Mouse (Mus musculus) c-Kit-positive CD71-positive TER-119-negative erythroid progenitor cells, embryonic 14.5 days (primary cell): ENCODE data around the gene Atrnl1.
A peak's percentile ranks its signal among the peaks of the same experiment; 100 is the strongest.
"Not testable (repeated sequence)": the region's sequence is repeated elsewhere in the genome, so short reads cannot be mapped to it uniquely, and the experiment has no call there.

Experiments
- DNase-seq: peaks from one replicate; pipeline ENCODE4 v3.0.0-alpha.2; 2013; ENCODE audit warnings: low read depth

Gene Atrnl1

DNA sequence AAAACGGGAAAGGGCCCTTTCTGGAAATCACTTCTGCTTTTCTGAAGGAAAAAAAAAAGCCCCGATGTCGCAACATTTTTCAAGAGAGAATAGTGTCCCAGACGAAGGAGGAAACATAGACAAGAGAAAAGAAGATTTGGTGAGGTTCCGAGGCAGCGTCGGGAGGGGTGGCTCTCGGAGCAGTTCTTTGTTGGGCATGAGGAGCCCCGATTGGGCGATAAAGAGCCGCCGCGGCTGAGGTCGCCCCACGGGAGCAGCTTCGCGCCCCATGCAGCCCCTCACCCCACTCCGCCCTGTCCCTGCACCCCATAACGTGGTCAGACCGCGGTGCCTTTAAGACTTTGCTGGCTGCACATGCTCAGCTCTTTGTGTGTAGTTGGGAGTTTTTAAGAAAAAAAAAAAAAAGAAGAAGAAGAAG is 767 bp upstream of the Atrnl1 start:
- DNase-seq = peak; percentile 21

DNA sequence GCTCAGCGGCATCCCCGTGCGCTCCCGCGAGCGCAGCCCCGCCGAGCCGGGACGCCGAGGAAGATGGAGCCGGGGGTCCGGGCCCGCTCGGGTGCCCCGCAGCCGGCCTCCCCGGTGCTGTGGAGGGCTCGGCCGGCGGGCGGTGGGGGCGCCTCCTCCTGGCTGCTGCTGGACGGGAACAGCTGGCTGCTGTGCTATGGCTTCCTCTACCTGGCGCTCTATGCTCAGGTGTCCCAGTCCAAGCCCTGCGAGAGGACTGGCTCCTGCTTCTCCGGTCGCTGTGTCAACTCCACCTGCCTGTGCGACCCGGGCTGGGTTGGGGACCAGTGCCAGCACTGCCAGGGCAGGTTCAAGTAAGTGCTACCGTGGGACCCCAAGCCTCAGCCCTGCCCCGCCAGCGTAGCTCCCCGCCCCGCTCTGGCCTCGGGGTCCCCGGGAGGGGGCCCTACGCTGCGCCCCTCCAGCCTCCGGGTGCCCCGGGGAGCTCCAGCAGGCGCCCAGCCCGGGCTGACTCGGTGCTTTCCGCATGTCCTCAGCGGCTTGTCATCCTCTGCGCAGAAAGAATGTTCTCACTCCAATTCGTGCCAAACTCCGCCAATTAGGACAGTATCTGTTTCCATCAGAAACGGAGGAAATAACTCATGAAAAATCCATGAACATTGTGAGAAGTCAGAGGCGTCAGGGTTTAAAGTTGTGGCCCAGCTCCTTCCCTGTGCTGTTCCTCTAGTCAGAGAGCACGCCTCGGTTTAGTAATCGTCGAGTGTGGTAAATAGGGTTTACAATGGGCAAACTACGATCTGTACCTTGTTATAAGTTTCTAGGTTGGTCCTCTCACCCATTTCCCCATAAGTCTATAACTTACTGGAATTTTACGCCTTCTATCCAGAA is 701 bp downstream of the Atrnl1 start:
- DNase-seq = peak; percentile 17

DNA sequence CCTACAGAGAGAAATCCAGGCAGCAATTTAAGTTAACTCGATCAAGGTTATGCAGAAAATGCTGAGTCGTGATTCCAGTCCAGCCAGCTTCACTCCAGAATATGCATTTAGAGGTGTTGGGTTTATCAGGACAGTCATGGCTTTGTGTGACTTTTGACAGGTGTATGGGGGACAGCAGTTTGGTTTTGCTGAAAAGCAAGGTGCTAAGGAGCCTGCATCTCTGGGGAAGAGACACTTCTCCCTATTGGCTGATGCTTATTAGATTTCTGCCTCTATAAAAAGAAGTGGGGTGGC is 1.3 kb downstream of the Atrnl1 start:
- no peak for DNase-seq

DNA sequence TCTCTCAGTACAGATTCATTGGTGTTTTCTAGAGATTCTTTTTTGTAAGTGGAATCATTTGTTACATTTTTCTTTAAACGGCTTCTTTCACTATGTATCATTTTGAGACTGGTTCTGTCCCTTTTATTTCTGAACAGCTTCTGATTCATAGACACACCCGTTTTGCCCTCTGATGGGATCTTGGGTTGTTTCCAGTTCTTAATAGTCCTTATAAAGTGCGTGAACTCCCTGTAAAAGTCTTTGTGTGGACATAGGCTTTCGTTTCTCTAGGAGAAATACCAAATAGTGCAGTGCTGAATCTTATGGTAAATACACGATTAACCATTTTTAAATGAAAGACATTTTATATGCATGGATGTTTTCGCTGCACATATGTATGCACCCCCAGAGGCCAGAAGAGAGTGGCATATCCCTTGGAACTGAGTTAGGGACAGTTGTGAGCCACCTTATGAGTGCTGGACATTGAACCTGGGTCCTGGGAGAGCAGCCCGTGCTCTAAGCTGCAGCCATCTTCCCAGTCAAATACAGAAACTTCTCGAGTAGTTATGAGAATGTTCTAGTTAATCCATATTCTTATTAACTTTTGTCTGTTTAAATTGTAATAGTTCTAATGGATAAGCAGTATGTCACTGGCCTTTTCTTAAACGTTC is 5.3 kb downstream of the Atrnl1 start:
- DNase-seq = no peak

DNA sequence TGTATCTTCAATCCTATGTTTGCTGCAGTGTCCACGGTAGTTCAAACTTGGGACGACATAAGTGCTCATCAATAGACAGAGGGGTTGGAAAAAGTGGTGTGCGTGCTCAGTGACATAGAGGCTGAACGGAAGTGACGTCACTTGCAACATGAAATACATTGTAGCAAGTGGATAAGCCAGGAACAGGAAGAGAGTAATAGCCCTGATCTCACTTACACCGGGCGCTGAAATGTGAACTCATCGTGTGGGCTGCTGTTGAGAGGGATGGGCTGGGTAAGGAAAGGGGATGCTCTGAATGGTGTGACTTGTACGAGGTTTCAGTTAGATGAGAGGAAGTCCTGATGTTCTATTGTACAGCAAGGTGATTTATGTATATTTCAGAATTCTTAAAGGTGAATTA is 8.3 kb downstream of the Atrnl1 start:
- no peak for DNase-seq

DNA sequence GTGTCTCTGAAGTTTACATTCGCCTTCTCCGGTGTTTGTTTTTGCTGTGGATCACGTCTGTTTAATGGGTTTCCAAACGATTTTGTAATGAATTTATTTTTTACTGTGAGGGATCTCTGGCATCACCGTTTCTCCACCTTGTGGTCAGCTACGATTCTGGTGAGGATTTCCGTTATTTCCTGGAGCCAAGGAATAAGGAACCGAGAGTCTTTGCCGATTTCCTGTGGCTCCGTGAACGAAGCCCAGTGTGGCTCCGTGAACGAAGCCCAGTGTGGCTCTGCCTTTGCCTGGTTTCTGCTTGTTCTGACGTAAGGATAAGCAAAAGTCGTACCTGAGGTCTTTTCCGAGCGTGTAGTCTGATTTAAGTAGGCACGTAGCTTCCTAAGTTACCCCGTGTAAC is 11.0 kb downstream of the Atrnl1 start:
- no peak for DNase-seq

DNA sequence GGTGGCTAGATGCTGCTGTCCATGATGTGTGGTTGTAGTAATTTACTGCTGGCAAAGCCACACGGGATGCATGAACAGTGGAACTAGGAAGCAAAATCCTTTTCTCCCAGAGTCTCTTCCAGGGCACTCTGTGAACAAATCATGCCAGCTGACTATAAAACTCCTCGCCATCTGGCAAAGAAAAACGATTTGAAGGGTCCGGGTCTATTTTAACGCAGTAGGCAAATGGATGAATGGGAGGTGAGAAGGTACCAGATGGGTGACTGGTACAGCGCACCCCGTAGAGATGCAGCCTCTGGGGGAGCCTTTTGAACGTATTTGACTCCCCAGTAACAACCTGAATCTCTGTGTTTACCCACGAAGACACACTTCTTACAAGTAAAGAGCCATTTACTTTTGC is 14.9 kb downstream of the Atrnl1 start:
- no peak for DNase-seq

DNA sequence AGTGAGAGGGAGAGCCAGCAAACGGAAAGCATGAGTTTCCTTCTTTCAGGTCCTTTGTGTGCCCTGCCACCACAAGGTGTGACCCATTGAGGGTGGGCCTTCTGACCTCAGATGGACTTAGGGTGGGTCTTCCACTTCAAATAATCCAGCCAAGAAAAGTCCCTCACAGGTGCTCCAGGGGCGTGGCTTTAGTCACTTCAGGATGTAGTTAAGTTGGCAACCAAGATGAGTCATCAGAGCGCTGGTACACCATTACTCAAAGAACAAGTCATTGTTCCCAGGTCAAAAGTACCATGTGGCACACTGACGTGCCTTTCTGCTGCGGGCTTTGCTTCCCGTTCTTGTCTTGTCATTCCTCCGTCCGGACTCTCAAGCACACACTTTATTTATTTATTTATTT is 16.4 kb downstream of the Atrnl1 start:
- no peak for DNase-seq

DNA sequence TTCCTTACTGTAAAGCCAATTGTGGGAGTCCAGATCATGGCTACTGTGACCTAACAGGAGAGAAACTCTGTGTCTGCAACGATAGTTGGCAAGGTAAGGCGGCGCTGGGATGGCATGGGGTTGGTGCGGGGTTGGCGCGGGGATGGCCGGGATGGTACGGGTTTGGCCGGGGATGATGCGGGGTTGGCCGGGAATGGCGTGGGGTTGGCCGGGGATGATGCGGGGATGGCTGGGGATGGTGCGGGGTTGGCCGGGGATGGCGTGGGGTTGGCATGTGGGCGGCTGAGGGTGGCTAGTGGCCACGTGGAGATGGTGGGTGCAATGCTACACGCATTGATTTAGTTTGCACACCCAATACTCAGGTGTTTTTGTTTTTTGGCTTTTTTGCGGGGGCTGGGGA is 31.7 kb downstream of the Atrnl1 start:
- no peak for DNase-seq

DNA sequence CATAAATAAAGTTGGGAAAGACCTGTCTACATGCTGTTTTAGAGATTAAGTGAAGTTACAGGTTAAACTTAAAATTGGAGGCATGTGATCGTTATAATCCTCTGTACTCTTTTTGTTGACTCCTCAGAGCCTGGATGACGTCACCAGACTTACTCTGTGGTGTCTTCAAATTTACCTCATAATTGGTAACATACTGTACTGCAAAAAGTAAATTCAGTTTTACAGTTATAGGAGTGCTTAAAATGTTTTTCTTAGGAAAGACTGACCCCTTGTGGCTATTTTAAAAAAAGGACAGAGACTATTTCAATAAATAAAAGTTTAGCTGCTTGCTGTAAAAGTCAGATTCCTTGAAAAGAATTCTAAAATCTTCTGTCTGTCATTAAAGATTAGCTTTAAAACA is 32.1 kb downstream of the Atrnl1 start:
- peak; percentile 37 for DNase-seq

DNA sequence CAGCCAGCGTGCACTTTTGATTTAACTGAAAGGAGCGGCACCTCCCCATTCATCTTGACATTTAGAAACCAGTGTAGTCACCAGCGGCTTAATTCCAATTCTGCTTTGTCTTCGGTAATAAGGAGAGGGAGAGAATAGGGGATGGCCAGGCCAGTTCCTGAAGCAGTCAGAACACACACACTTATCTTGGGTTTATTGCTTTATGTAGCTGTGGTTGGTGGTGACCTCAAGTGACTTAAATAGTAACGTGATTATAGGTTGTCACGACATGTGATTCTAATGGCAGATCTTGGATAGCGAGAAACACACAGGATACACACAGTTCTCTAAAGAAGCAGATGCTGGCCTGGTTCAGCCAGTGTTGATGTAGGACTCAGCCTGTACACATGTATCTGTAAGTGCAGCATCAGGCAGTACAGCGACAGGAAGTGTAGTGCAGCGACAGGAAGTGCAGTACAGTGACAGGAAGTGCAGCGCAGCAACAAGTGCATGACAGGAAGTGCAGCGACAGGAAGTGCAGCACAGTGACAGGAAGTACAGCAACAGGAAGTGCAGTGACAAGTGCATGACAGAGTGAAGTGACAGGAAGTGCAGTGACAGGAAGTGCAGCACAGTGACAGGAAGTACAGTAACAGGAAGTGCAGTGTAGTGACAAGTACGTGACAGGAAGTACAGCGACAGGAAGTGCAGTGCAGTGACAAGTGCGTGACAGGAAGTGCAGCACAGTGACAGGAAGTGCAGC is 37.5 kb downstream of the Atrnl1 start:
- DNase-seq = no peak

DNA sequence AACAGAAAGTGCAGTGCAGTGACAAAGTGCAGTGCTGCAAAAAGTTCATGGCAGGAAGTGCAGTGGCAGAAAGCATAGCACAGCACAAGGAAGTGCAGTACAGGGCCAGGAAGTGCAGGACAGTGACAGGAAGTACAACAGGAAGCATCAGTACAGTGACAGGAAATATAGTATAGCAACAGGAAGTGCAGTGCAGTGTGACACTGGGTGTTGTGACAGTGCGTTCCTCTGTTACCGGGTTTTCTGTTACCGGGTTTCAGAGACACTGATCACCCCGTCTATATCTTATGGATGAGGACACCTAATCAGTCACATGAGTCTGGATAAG is 38.1 kb downstream of the Atrnl1 start:
- DNase-seq = no peak

DNA sequence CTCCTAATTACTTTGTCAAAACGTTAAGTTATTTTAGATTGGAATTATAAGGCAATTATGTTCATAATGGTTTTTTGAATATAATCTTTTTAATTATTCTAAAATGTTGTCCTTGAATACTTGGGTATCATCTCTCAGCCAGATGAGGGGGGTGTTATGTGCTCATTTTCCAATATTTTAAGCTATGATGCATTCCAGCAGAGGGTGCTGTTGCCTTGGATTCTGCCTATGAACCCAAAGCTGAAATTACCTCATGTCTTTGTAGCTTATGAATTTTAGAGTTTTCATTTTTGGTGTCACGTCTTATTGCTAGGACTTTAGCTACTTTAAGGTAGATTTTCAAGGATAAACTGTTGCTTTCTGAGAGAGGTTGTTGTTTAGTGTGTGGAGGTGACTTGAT is 44.2 kb downstream of the Atrnl1 start:
- peak; percentile 31 for DNase-seq

DNA sequence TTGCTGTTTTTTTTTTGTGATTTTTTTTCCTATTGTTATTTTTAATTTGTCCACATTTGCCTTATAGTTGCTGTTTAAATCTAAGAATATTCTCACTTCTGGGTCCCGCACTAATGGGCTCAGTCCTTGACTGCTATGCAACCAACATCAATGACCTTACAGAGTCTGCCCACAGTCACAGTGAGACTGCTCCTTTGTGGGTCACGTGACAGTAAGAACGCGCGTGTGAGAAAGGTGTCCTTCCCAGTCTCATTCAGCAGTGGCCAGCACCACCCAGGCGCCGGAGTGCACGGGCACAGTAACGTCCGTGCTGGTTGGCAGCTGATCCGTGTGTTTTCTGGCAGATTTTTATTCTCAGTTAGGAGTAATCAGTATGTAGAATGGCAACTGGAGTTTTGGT is 44.7 kb downstream of the Atrnl1 start:
- no peak for DNase-seq

DNA sequence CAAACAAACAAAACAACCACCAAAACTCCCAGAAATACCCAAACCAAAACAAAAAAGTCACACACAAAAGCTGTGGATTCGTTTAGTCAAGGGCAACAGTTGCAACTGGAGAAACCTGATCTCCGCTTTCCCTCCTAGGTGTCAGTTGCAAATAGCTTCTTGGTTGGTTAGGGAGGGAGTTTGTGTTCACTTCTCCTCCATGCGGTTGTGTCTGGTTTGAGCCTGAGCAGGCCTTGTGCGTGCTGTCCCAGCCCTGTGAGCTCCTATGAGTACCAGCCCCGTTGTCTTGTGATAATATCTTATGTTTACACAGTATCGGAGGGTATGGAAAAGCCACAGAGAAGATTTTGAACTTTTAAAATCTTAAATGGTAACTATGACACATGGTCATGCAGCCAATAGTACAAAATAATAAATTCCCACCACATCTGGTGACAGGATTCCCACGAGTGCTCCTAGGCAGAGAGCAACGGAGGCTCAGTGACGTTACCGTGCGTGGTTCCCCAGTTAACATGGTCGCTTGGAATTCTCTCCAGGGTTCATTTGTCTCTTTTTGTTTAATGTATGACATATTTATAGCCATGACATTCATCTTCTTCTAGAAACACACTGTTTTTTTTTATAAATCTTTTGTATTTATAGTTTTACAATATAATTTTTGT is 46.7 kb downstream of the Atrnl1 start:
- no peak for DNase-seq

DNA sequence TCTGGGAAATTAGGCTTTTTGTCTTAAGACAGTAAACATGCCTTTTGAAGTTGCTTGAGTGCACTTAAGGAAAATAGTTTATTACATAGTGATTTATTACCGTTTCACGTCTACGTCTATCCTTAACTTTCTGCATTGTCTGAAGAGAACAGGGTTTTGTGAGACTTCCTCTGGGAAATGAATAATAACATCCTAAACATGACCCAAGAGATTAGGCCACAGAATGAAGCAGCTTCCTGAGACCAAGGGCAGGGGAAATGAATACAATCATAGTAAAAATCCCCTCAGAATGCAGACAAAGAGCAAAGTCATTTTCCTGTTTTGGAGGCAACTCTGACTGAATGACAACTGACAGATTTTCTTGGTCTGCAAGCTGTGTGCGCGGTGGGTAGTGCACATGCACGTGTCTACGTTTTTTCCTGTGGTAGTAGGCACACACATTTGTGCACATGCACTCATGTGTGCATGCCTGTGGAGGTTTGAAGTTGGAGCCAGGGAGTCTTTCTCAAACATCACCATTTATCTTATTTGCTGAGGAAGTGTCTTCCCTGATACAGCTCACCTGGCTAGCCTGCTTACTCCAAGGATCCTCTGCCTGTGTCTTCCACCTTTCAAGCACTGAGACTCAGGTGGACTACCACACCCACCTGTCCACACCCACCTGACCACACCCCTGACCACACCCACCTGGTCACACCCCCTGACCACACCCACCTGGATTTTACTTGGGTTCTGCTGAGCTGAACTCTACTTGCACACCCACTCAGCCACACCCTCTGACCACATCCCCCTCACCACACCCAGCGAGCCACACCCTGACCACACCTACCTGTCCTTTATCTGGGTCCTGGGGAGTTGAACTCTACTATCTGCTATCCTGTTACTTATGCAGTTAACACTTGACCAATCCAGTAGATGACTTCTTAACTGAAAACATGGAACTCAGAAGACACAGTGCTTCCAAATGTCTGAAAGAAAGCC is 47.6 kb downstream of the Atrnl1 start:
- DNase-seq = peak; percentile 15

DNA sequence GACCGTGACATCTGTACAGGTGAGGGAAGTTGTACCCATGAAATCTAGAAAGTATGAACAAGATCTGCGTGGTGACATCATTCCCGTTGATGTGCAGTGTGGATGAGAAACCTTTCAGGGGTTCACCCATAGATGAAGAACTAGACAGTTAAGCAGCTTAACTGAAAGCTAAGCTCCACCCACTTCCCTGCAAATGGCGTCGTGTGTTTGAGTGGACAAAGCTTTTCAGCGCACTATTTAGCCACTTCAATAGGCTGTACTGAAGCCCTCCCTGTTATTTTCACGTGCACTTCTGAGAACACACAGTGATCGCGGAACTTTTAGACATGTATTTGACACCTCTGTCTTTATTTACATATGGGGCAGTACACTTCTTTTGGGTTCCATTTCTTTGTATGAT is 56.2 kb downstream of the Atrnl1 start:
- no peak for DNase-seq

DNA sequence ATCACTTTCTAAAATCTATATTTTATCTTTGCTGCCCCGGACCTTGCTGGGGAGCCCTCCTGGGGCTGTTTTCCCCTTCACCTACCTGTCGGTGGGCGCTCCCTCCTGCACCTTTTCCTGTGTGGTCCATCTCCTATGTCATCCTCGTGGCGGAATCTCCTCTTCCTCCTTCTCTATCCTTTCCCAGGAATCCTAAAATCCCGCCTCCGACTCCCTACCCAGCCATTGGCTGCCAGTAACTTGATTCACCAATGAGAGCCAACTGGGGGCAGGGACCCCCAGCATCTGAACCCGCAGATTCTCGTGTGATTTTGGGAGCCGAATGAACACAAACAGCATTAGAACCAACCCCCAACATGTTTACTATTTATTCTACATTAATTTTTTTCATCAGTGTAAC is 57.1 kb downstream of the Atrnl1 start:
- DNase-seq = no peak

DNA sequence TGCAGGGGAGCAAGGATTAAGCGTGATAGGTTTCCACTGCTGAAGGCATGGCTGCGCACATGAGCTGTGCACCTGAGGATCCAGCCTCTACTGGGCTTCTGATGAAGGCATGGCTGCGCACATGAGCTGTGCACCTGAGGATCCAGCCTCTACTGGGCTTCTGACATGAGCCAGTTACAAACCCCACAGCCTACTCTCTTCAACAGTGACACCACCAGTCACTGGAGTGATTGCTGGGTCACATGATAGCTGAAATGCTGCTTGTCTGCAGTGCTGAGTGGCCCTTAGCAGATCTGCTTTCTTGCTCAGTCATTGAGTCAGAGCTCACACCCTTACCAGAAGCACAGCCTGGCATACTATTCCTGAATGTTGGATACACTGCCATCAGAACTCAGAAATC is 68.6 kb downstream of the Atrnl1 start:
- DNase-seq = no peak

DNA sequence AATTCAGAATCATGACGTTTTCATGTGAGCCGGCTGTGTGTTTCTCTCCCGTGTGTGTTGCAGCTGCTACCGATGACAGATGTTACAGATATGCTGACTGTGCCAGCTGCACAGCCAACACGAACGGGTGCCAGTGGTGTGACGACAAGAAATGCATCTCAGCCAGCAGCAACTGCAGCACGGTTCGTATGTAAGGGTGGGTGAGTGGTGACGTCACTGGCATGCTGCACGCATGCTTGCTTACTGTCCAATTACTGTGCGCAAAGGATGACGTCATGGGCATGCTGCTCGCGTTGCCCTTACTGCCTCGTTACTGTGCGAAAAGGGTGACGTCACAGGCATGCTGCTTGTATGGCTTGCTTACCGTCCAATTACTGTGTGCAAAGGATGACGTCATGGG is 75.8 kb downstream of the Atrnl1 start:
- DNase-seq = no peak

DNA sequence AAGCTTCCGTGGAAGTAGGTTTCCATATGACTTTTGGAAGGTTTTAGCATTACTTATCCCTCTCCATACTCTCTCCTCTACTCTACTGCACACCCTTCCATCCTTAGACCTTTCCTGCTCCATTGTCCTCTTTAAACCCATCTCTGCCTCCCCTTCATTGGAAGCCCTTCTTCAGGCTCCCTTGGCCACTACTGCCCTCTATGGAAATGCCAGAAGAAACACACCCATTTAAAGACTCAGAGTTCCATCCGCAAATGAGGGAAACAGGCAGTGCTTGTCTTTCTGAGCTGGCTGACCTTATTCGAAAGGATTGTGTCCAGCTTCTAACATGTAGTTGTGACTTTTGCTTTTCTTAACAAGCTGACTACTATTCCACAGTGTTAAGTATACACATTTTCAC is 81.7 kb downstream of the Atrnl1 start:
- DNase-seq = no peak

DNA sequence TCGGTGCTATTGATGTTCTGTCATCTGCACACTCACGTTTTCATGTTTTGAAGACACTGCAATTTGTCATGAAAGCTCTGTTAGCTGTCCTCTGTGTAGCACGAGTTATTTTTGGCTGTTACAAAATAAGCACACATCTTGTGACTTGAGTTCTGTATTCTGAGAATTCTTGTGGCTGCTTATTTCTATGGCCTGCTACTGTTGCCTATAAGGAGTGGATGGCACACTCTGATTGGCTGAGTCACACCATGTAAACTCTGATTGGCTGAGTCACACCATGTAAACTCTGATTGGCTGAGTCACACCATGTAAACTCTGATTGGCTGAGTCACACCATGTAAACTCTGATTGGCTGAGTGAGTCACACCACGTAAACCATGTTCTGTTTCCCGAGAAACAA is 85.9 kb downstream of the Atrnl1 start:
- DNase-seq = not testable (repeated sequence)
